Mouse (Mus musculus) stomach, postnatal 0 days (tissue): ENCODE results near the gene Smg9.

Experiments
- CTCF ChIP-seq: IDR thresholded peaks from 2 replicates; pipeline ENCODE4 v1.5.1; 2016; ENCODE audit warnings: antibody characterized with exemption, low read depth, mild to moderate bottlenecking, moderate library complexity
- EP300 ChIP-seq: optimal IDR thresholded peaks from 2 replicates; pipeline ENCODE3; 2016; ENCODE audit warnings: antibody characterized with exemption

- TF ChIP-seq CTCF (no peak), EP300 (no peak)
Measured at GRCm38 (mm10) chr7:24454199-24454598, 54.8 kb downstream of the Smg9 start.
